Mouse (Mus musculus): ENCODE data around the gene Kif26a.

GRCm38 (mm10) chr12:112155218-112156051, 9.4 kb downstream of the Kif26a start:
- TF ChIP-seq CTCF (IDR thresholded peaks at IDR 0.05; ENCODE audit: low read depth) (no peak), EP300 (IDR thresholded peaks at IDR 0.05; ENCODE audit: low read depth) (no peak)

All from liver, embryonic 14.5 days (tissue).